14 mouse cellular contexts compared by ENCODE assay signal in the genomic region with DNA sequence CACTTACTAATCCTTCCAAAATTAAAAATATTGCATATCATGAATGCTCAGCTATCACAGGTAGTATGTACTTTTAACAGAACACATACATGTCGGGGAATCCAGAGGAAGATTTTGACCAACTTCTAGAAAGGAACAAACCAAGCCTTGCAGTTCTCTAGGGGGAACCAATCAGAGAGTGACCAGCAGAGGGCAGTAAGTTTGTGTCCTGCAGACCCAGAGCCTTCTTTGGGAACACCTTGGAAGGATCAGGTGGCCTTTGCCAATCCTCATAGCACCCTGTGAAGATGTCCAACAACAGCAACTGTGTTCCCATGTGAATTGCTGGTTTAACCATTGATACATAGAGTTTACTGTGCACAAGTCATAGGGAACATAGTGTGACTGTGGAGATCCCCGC. TPM values are rescaled to one million over a fixed set of nuclear protein-coding genes. Genes with fewer than 3 reads are reported as not detected.
DNase-seq lines count a peak whose midpoint lies in the region; TF ChIP-seq lines count a peak whose summit lies in the region.
"Had no signal": no experiment of that assay in that cellular context is flagged by ENCODE, and none has a peak within 500 bp of the region (broad histone marks: within the 10 kb centered on the region; RNA-seq: fewer than 3 reads in every experiment).

No protein-coding gene starts in this region.

- no peak for TF ChIP-seq POLR2A in lung, adult 2 months (IDR thresholded peaks at IDR 0.05; ENCODE audit: borderline replicate concordance, extremely low read depth, low read depth, low read length)
- no peak for TF ChIP-seq POLR2A in brain, embryonic 14.5 days (IDR thresholded peaks at IDR 0.05; ENCODE audit: borderline replicate concordance, extremely low read depth, insufficient read depth, insufficient read length, poor library complexity, severe bottlenecking)

- H3K4me1 ChIP-seq in lung, adult 2 months (ENCODE audit: control insufficient read depth, insufficient read depth, low read length), result no peaks in the 10 kb centered on the region
- no peaks in the 10 kb centered on the region for H3K4me1 ChIP-seq in E14TG2a.4 (replicated peaks; ENCODE audit: low read depth, low read length)
- H3K4me1 ChIP-seq: megakaryocyte, embryonic 14.5 days had no signal

- H3K27ac ChIP-seq in gastrocnemius, adult 2 months, result no peak overlapping the region
- H3K27ac ChIP-seq: hindbrain, embryonic 14.5 days had no signal

- no peak overlapping the region for H3K4me3 ChIP-seq in gastrocnemius, adult 2 months
- H3K4me3 ChIP-seq in lung, adult 2 months (replicated peaks; ENCODE audit: extremely low read depth, low read depth, low read length), result no peak overlapping the region
- no peak overlapping the region for H3K4me3 ChIP-seq in E14TG2a.4 (replicated peaks; ENCODE audit: low read length)
- H3K4me3 ChIP-seq: megakaryocyte, embryonic 14.5 days; myocyte had no signal

- 91% methylated on average over 2 of the region's 2 CpGs for WGBS in lung, adult 2 months

- no peaks in the 10 kb centered on the region for H3K9me3 ChIP-seq in E14TG2a.4 (ENCODE audit: low read length)
- H3K9me3 ChIP-seq: megakaryocyte, embryonic 14.5 days had no signal

- H3K27me3 ChIP-seq in E14TG2a.4 (ENCODE audit: insufficient read depth, low read length), result no peaks in the 10 kb centered on the region
- H3K27me3 ChIP-seq: megakaryocyte, embryonic 14.5 days had no signal

- TF ChIP-seq CTCF in gastrocnemius, adult 2 months (IDR thresholded peaks at IDR 0.05), result peak; percentile 31; the same call in 1 of the 2 replicates
- TF ChIP-seq CTCF in lung, adult 2 months (IDR thresholded peaks at IDR 0.05; ENCODE audit: insufficient read depth, low read length), result no peak
- peak; percentile 17; the same call in 1 of the 2 replicates for TF ChIP-seq CTCF in E14TG2a.4 (conservative IDR thresholded peaks at IDR 0.05; ENCODE audit: low read length)
- TF ChIP-seq CTCF in brain, embryonic 14.5 days (IDR thresholded peaks at IDR 0.05; ENCODE audit: borderline replicate concordance, extremely low read depth, insufficient read depth, insufficient read length), result peak; percentile 28; the same call in 1 of the 2 replicates

- intact Hi-C loops in gastrocnemius, adult 2 months (cut with DNase I), result no loop called here

- no peak for DNase-seq in gastrocnemius, adult 2 months
- DNase-seq in gastrocnemius, postnatal 10 days, result no peak
- peak; percentile 8 for DNase-seq in lung, adult 2 months
- DNase-seq in lung, adult 18-20 months, result no peak
- DNase-seq in brain, embryonic 14.5 days (ENCODE audit: low read depth), result no peak
- DNase-seq in embryo, embryonic 11 days, result no peak
- DNase-seq: spleen, adult 18-20 months had no signal

- H3K36me3 ChIP-seq in E14TG2a.4 (ENCODE audit: insufficient read depth, low read length), result no peaks in the 10 kb centered on the region

RNA-seq across cellular contexts. Expression of a gene that starts 30.7 kb away (rescaled TPM):
- not detected for total RNA-seq in gastrocnemius, adult 2 months (2021)
- total RNA-seq in gastrocnemius, postnatal 10 days (2021), result not detected
- 0.12 and 4.0 TPM in 2 replicates for polyA plus RNA-seq in lung, adult 2 months (2012; rRNA removed)
- 0.01 TPM in 1 of 2 replicates, not detected in the other for polyA plus RNA-seq in brain, embryonic 14.5 days (2012; rRNA removed)
- polyA plus RNA-seq: activated CD4-positive, CD25-positive, alpha-beta regulatory T cell, adult 4 months; heart, embryonic 14.5 days; hindbrain, embryonic 14.5 days; kidney, embryonic 14.5 days; myocyte had no signal
